Mouse (Mus musculus) Patski (cell line): ENCODE data around the gene Cttnbp2. TPM values are rescaled to one million over a fixed set of nuclear protein-coding genes. Genes with fewer than 3 reads are reported as not detected.
A peak's percentile ranks its signal among the peaks of the same experiment; 100 is the strongest.

ENCODE experiments used
- ATAC-seq: fragments of 100-300 bp; one replicate; pipeline ENCODE4 v1.8.0; 2021
- CTCF ChIA-PET: fragments of 350-600 bp; sonication (Branson Sonifier 250); formaldehyde crosslinking; loops from one replicate; lab custom pipeline; 2022; ENCODE audit warnings: inconsistent platforms; lab: Charles Lee
- POLR2A ChIA-PET: fragments of 350-600 bp; sonication (Branson Sonifier 250); formaldehyde crosslinking; loops from one replicate; lab custom pipeline; 2022; ENCODE audit warnings: antibody characterized with exemption, inconsistent platforms; lab: Charles Lee
- DNase-seq: peaks from one replicate; pipeline ENCODE4 v3.0.0-alpha.2; 2011; ENCODE audit warnings: low read depth, low spot score
- H3K27me3 ChIP-seq: fragments of 371-371 bp; one replicate; pipeline ENCODE4 v1.5.1; 2021
- CTCF ChIP-seq: fragments of 100-300 bp; IDR thresholded peaks from one replicate; pipeline ENCODE4 v1.5.1; 2021
- in situ Hi-C: fragments of 300-500 bp; cut with MboI; formaldehyde crosslinking; loops from 3 replicates; pipeline ENCODE4 v1.11.1; 2018; ENCODE audit warnings: low pct_unique_long_range_greater_than_20kb, mixed read lengths
- polyA plus RNA-seq: library from polyadenylated mRNA; unstranded; gene quantifications from one replicate; pipeline ENCODE4 v1.2.3, GENCODE M21; 2021

Gene Cttnbp2
- polyA plus RNA-seq, 1 experiment from 2014 or later: 0.47 TPM

DNA sequence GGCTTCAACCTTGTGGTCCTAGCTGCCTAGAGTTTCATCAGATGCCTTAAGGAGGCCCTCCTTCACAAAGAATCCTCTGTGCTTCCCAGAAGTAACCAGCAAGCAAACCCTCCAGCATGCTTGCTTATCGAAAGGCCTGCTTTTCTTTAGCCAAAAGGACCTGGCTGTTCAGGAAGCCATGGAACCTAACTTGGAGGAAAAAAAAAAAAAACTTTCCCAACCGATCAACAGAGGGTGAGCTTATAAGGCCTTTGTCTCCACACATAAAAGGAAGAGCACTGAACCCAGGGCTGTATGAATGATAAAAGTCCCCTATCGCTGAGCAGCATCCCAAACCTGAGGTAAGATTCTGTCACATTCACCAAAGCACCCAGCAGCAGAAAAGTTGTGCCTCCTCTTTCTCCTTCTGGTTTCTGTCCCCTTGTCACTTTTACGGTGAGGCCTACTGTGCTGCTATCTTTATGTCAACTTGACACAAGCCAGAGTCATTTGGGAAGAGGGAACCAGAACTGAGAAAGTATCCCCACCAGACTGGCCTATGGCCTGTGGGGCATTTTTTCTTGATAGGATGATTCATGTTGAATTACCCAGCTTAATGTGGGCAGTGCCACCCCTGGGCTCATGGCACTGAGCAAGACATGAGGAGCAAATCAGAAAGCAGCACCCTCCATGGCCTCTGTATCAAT lies 78.4 kb downstream of the Cttnbp2 start:
- in situ Hi-C loops: no loop called here
- H3K27me3 ChIP-seq: peaks cover 7% of the 10 kb centered on the region
- ChIA-PET POLR2A (no interaction called here), CTCF (no interaction called here)
- TF ChIP-seq CTCF: no peak
- DNase-seq (no peak), ATAC-seq (no peak)

DNA sequence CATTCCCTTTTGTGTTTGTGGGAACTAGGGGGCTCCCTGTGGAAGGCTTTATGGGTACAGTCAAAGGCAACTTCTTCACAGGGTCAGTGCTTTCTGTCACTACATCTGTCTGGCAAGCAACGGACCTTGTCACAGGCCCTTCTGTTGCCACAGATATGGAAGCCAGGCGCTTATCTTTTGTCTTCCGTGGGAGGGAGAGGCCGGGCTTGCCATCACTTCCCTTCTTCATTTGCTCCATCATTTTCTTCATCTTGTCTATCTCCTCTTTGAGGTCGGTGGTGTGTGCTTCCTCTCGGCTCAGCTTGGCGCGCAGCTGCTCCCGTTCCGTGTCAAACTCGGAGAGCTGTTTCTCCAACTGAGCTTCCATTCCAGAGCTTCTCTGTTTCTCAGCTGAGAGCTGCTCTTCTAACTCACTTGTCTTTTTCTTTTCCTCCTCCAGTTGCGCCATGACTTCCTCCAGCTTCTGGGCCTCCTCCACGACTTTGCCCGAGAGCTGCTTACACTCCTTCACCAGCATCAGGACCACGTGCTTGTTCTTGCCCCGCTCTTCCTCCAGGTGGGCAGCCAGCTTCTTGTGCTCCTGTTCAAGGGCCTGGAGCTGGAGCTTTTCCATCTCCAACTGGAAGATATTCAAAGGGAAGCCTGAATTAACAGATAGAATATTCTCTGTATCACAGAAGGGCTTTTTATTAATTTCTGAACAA lies 79.7 kb downstream of the Cttnbp2 start:
- in situ Hi-C loops: no loop called here
- no peak for ATAC-seq

DNA sequence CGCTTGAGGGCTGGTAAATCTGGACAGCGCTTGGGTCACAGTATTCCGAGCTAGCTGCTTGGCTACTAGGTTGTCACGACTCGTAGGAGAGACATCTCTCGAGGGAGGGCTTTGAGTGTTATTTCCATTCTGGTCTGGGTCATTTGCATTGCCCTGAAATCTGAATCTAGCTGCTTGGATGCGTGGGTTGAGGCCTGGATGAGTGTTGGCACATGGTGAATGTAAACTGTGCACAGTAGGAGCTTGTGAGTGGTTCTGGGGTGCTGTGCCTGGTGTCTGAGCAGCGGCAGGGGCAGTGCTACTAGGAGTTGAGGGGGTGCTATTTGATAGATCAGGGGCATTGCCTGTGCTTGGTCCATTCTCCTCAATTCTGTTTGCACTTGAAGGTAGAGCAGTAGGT lies 80.3 kb downstream of the Cttnbp2 start:
- ChIA-PET POLR2A (no interaction called here), CTCF (no interaction called here)
- no peak for TF ChIP-seq CTCF
- H3K27me3 ChIP-seq: peaks cover 3% of the 10 kb centered on the region
- DNase-seq (no peak), ATAC-seq (no peak)
- in situ Hi-C loops: no loop called here

More for the DNA sequence above, 79.7 kb downstream of the Cttnbp2 start:
- POLR2A ChIA-PET: no interaction called here
- TF ChIP-seq CTCF: no peak
- no peak for DNase-seq
- peaks cover 3% of the 10 kb centered on the region for H3K27me3 ChIP-seq
- CTCF ChIA-PET: no interaction called here

DNA sequence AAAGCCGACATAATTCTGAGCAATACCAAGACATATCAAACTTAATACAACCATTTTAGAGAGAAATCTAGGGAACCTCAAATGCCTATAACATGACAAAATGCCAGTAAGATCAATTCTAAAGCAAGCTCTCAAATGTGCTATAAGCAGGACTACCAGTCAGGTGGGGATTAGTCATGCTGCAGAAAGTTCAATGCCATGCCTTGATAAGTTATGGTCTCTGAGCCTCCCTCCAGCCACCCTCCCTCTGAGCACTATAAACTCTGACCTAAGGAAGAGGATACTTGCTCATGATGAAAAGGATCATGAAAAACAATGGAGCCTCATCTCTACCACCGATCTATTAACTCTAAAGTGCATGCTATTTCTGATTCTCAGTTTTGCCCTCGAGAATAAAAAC lies 82.3 kb downstream of the Cttnbp2 start:
- ATAC-seq (no peak), DNase-seq (no peak)
- ChIA-PET CTCF (no interaction called here), POLR2A (interaction anchor here (0.5 kb wide), 1 partner anchor 12 kb away, joined by 8 read pairs; no protein-coding TSS in a partner anchor)
- in situ Hi-C loops: no loop called here
- H3K27me3 ChIP-seq: peaks cover 12% of the 10 kb centered on the region
- no peak for TF ChIP-seq CTCF

DNA sequence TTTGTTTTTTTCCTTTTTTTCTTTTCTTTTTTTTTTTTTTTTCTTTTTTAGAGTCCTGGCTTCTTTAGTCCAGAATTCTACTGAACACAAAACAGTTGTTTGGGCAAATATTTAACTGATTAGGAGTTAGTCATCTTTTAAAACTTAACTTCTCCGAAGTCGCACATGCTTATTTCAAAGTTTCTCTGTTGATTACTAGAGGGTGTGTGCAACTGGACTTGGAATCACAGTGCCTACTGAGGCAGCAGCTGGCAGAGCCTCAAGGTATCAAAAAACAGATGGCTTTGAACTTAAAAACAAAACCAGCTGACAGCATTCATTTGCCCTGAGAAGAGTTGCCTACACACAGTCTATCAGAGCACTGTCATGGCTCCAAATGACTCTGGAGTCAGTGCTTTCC lies 82.8 kb downstream of the Cttnbp2 start:
- ChIA-PET CTCF (no interaction called here), POLR2A (no interaction called here)
- DNase-seq: no peak
- TF ChIP-seq CTCF: no peak
- in situ Hi-C loops: no loop called here
- ATAC-seq: no peak
- peaks cover 10% of the 10 kb centered on the region for H3K27me3 ChIP-seq

DNA sequence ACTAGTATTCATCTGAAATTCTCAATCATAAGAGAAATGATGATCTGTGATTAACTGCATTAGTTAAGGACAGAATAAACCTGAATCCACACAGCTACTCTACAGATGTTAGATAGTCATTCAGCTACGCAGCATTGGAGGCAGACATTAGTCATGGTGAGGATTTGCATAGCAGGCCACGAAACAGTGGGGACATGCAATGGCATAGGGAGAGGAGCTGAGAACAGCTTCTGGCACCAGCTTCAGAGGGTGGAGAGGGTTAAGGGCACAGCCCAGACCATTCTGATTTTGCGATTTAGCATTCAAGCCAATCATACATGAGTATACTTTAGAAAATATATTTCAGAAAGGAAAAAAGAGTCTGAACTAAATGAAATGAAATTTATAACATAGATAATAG lies 84.6 kb downstream of the Cttnbp2 start:
- in situ Hi-C loops: no loop called here
- TF ChIP-seq CTCF: no peak
- POLR2A ChIA-PET: no interaction called here
- CTCF ChIA-PET: interaction anchor here (1.4 kb wide), 1 partner anchor 9 kb away, joined by 3 read pairs; no protein-coding TSS in a partner anchor
- peaks cover 10% of the 10 kb centered on the region for H3K27me3 ChIP-seq
- no peak for DNase-seq
- ATAC-seq: no peak

DNA sequence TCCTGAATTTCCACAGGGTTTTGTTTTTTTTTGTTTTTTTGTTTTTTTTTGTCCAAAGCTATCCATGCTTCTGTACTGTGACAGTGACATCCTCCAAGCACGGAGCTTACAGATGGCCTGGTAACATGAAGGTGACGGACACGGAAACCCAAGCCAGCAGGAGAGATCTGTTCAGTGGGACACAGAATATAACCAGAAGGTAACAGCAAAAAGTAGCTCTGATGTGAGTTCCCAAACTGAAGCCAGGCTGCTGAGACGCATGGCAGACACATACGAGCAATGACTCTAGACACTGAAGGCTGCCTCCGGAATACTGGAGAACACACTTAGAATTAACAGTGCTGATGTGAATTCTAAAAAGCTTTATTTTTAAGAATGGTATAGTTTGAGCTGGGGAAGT lies 89.8 kb downstream of the Cttnbp2 start:
- no peak for ATAC-seq
- DNase-seq: no peak
- in situ Hi-C loops: no loop called here
- ChIA-PET CTCF (interaction anchor here (0.9 to 1.2 kb wide), 2 partner anchors 14 to 15 kb away, joined by 3 read pairs; no protein-coding TSS in a partner anchor), POLR2A (interaction anchor here (0.7 kb wide), 1 partner anchor 581 kb away, joined by 3 read pairs; no protein-coding TSS in a partner anchor)
- no peak for TF ChIP-seq CTCF
- peaks cover 15% of the 10 kb centered on the region for H3K27me3 ChIP-seq

DNA sequence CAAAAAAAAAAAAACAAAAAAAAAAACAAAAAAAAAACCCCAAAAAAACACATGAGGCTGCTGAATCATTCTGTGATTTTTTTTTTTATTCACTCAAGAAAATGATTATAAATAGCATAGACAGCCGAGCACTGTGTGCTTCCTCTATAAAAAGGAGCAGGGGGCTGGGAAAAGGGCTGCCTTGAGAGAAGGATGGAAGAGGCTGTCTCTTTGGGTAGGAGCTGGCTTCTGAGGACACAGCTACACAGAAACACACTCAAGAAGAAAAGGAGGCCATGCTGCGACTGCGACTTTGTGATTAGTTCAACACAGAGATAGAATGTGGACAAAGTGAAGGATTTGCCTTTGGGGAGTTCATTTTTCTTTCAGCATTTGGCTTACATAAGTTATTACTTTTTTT lies 90.3 kb downstream of the Cttnbp2 start:
- no peak for ATAC-seq

DNA sequence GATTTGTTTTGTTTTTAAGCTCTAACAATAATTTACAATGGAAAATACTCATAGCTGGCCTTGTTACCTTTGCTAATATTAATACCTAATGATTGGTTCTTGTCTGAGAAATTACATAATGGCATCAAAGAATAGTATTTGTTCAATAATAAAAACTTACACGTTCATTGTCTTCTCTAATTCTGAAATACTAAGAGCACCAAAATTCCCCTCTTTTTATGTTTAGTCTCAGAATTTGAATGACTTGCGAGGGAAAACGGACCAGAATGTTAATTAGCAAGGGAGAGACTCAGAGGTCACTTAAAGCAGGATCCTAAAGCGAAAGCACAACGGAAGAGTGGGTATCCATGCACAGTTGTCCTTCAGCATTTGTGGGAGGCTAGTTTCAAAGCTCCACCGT lies 91.5 kb downstream of the Cttnbp2 start:
- in situ Hi-C loops: no loop called here
- ChIA-PET CTCF (no interaction called here), POLR2A (interaction anchor here (0.6 kb wide), 1 partner anchor 66 kb away, joined by 3 read pairs; no protein-coding TSS in a partner anchor)
- peaks cover 5% of the 10 kb centered on the region for H3K27me3 ChIP-seq
- no peak for TF ChIP-seq CTCF
- ATAC-seq: no peak
- no peak for DNase-seq

More for the DNA sequence above, 90.3 kb downstream of the Cttnbp2 start:
- in situ Hi-C loops: no loop called here
- DNase-seq: no peak
- POLR2A ChIA-PET: interaction anchor here (0.7 kb wide), 1 partner anchor 580 kb away, joined by 3 read pairs; no protein-coding TSS in a partner anchor
- peaks cover 15% of the 10 kb centered on the region for H3K27me3 ChIP-seq
- TF ChIP-seq CTCF: no peak
- CTCF ChIA-PET: interaction anchor here (1.2 kb wide), 1 partner anchor 14 kb away, joined by 3 read pairs; no protein-coding TSS in a partner anchor

DNA sequence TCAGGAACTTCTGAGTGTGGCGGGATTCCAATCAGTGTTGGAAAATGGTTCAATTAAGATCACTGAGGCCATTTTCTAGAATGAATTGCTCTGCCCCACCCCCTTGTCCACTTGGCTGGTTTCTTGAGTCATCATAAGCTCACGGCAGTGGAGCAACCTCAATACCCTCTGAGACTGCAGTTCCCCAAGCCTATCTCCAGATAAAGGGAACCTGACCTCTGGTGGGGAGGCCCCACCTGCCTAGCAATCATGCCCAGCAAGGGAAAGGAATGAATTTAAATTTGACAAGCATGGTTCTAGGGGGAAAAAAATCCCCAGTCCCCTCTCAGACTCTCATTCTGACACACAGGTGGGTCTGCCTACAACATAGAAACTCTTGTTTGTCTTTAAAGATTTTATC lies 93.1 kb downstream of the Cttnbp2 start:
- ChIA-PET POLR2A (no interaction called here), CTCF (interaction anchor here (1.0 kb wide), 1 partner anchor 19 kb away, joined by 4 read pairs; no protein-coding TSS in a partner anchor)
- DNase-seq (no peak), ATAC-seq (no peak)
- H3K27me3 ChIP-seq: peaks cover 8% of the 10 kb centered on the region
- in situ Hi-C loops: no loop called here
- TF ChIP-seq CTCF: no peak

DNA sequence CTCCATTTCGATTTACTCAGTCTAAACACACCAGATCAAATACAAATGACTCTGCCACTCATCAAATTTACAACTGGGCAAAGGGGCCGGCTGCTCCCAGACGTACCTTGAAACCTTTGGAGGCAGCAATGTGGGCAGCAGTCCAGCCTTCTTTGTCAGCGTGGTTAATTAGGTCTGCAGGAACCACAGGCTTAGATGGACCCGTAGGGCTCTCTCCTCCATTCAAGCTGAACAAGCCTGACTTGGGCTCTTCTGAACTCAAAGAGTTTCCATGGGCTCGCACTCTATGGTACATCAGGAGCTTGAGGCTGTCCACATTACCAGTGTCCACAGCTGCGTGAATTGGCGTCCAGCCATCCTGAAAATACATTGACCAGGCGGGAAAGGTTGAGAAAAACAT lies 94.0 kb downstream of the Cttnbp2 start:
- DNase-seq: peak; percentile 39
- CTCF ChIA-PET: interaction anchor here (1.0 kb wide), 1 partner anchor 10 kb away, joined by 3 read pairs; no protein-coding TSS in a partner anchor
- TF ChIP-seq CTCF: no peak
- H3K27me3 ChIP-seq: peaks cover 8% of the 10 kb centered on the region
- in situ Hi-C loops: no loop called here
- ATAC-seq: peak; percentile 65
- POLR2A ChIA-PET: no interaction called here
